Mouse (Mus musculus) gastrocnemius, postnatal 10 days (tissue): ENCODE data around the gene Olfr169. TPM values are rescaled to one million over a fixed set of nuclear protein-coding genes. Genes with fewer than 3 reads are reported as not detected.
"Not testable (repeated sequence)": the region's sequence is repeated elsewhere in the genome, so short reads cannot be mapped to it uniquely, and the experiment has no call there.

Experiments
- DNase-seq: peaks from one replicate; pipeline ENCODE4 v3.0.0; 2021; ENCODE audit warnings: mixed read lengths
- long read RNA-seq, 2 experiments: library from polyadenylated mRNA; stranded (forward); transcript quantifications; one replicate each; pipeline ENCODE4 v2.0.0; 2021
- total RNA-seq, 2 experiments: library from RNA; stranded (reverse); gene quantifications; 2 replicates each; pipeline ENCODE4 v1.2.3; 2021

Olfr169 gene
- total RNA-seq, result not detected
- long read RNA-seq, experiment 1, result 0 reads
- long read RNA-seq, experiment 2, result 0 reads

DNA sequence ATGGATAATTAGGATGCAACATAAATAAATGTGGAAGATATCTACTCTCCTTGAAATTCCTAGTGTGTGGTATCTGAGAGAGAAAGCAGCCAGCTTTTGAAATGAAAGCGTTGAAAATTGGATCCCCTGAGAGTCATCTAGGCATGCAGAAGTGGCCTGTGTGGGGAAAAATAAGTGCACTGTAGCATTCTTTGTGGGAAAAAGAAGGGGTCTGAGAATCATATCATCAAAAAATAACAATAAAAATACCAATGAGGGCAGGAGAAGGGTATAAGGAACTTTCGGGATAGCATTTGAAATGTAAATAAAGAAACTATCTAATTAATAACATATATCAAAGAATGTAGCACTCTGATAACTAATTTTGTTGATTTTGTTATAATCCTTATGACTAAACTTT lies at the start of gene Olfr169:
Olfr169 (minus strand) TSS at position 101 of the 400 bp plus-strand sequence.
- DNase-seq, result not testable (repeated sequence)

DNA sequence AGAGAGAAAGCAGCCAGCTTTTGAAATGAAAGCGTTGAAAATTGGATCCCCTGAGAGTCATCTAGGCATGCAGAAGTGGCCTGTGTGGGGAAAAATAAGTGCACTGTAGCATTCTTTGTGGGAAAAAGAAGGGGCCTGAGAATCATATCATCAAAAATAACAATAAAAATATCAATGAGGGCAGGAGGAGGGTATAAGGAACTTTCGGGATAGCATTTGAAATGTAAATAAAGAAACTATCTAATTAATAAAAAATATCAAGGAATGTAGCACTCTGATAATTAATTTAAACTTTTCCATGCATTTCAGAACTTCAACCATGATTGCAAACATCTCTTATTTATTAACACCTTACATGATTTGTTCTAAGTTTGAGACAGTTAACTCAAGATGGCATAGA lies 40.2 kb upstream of the Olfr169 start, which contains the start of gene Olfr170:
Olfr170 (minus strand) TSS at position 101 of the 400 bp plus-strand sequence.
- DNase-seq, result not testable (repeated sequence)

DNA sequence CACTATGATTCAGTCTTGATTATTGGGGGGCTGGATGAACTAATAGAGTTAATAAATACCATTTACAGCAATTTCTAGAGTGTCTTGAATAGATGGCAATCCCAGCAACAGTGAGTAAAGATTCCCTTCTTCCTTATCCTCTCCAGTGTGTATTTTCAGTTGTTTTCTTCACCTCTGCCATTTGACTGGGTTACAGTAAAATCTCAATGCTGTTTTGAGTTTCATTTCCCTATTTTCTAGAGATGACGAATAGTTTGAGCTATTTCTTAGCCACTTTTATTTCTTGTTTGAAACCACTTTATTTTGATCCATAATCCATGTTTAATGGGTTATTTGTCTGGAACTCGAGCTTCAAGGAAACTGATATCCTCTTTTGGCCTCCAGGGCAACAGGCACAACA lies 31.6 kb upstream of the Olfr169 start:
- no peak for DNase-seq

DNA sequence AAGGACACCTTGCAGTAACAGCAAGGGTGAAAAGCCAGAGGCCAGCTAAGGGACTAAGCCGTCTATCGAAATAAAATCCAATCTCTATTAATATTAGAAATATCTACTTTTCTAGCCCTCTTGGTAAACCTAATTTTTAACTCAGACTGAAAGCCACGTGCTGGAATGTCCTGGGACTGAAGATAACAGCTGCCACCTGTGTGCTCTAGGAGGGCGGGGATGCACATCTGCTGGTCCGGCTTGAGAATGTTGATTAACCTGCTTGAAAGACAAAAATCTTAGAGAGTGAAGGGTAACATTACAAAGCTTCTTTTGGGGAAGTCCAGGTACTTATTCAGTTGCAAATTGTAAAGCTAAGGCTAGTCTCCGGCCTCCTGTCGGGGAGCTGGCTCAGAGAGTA lies 18.2 kb downstream of the Olfr169 start:
- DNase-seq, result not testable (repeated sequence)

DNA sequence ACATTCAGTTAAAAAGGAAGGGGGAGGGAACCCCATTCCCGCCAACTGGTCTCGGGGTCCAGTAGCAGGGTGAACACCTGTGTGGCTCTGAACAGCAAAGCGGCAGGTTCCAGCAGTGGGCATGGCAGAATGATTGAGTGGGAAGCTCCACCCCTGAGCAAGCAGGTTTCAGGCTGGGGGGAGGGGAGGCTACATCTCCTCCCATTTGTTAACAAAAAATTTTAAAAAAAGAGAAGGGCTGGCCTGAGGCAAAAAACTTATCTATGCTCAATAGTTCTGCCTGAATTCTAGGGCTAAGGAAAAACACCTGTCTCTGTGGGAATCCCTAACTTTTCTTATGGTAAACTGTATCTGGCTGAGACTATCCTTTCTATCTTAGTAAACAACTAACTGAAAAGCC lies 19.4 kb downstream of the Olfr169 start:
- DNase-seq, result not testable (repeated sequence)

DNA sequence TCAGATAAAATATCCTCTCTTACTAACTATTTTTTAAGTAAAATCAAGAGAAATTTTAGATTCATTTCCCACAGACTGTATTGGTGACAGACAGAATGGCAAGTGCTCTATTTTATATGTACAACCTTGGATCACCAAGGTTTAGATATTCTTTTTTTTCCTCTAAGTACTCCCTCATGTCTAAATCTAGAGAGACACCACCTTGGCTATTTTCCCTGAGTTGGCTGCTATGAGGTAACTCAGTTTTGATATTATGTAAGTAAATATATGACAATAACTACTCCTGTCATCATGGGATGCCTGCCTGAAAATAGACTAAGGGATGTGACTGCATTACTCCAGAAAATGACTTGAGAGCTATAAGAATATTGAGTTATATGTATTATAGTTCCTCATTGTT lies 36.2 kb downstream of the Olfr169 start, which contains the start of gene Olfr168:
Olfr168 (minus strand) TSS at position 101 of the 400 bp plus-strand sequence.
- DNase-seq, result no peak

DNA sequence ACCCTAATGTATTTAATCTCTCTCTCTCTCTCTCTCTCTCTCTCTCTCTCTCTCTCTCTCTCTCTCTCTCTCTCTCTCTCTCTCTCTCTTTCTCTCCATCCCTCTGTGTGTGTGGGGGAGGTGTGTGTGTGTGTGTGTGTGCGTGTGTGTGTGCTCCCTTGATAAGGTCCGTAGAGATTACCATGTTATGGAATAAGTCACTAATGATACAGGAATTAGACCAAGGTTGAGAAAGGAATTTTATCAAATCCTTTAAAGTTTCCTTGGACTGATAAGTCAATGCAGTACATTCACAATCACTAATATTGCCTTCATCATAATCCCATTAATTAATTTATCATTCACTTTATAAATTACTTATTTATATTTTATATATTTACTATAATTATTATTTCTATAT lies 49.4 kb downstream of the Olfr169 start, which contains the start of gene Olfr167:
Olfr167 (minus strand) TSS at position 101 of the 400 bp plus-strand sequence.
- no peak for DNase-seq

Other genes with a start within 250 kb of the Olfr169 start
- gene Olfr165, start 148.7 kb downstream of the Olfr169 start, total RNA-seq, result not detected
- gene Olfr166, start 88.1 kb downstream of the Olfr169 start, total RNA-seq, result not detected
- not detected for gene Olfr167, start 49.5 kb downstream of the Olfr169 start, total RNA-seq
- not detected for gene Olfr168, start 36.3 kb downstream of the Olfr169 start, total RNA-seq
- not detected for gene Olfr170, start 40.1 kb upstream of the Olfr169 start, total RNA-seq
- not detected for gene Olfr171, start 58.1 kb upstream of the Olfr169 start, total RNA-seq
- under 1 TPM in 1 of 2 experiments, not detected in 1; 0.09 TPM for gene Lamp3, start 134.6 kb upstream of the Olfr169 start, total RNA-seq
- 1 to 10 TPM; 3.0 to 3.4 TPM for gene B3gnt5, start 188.4 kb upstream of the Olfr169 start, total RNA-seq